Mouse (Mus musculus) stomach, postnatal 0 days (tissue): ENCODE measurements around the gene Exd2. TPM values are rescaled to one million over a fixed set of nuclear protein-coding genes. Genes with fewer than 3 reads are reported as not detected.
A peak's percentile ranks its signal among the peaks of the same experiment; 100 is the strongest.

Experiments
- ATAC-seq: fragments of 200-750 bp; cut with Nextera tagmentation; 2 replicates; pipeline ENCODE4 v1.8.0; 2017; ENCODE audit not compliant: low FRiP score, low TSS enrichment
- DNase-seq: peaks from one replicate; pipeline ENCODE4 v3.0.0-alpha.2; 2016; ENCODE audit warnings: low spot score
- H3K27ac ChIP-seq: fragments of 300-500 bp; sonication (generic); replicated peaks from 2 replicates; pipeline ENCODE4 v1.5.1; 2014; ENCODE audit warnings: mild to moderate bottlenecking, control low read depth
- H3K27me3 ChIP-seq: fragments of 300-500 bp; sonication (generic); 2 replicates; pipeline ENCODE4 v1.6.1; 2014; ENCODE audit warnings: low read length; ENCODE audit not compliant: control insufficient read depth, insufficient read depth
- H3K36me3 ChIP-seq: fragments of 300-500 bp; sonication (generic); 2 replicates; pipeline ENCODE4 v1.6.1; 2014; ENCODE audit warnings: low read length, mixed read lengths; ENCODE audit not compliant: control insufficient read depth, insufficient read depth
- H3K4me1 ChIP-seq: fragments of 300-500 bp; sonication (generic); replicated peaks from 2 replicates; pipeline ENCODE4 v1.6.1; 2014; ENCODE audit warnings: antibody characterized with exemption; ENCODE audit not compliant: control insufficient read depth, insufficient read depth
- H3K4me2 ChIP-seq: fragments of 300-500 bp; sonication (generic); replicated peaks from 2 replicates; pipeline ENCODE4 v1.6.1; 2014; ENCODE audit warnings: low read depth, mild to moderate bottlenecking, control low read depth, moderate library complexity
- H3K4me3 ChIP-seq: fragments of 300-500 bp; sonication (generic); 2 replicates; pipeline ENCODE4 v1.5.1; 2014; ENCODE audit warnings: low read depth, low read length, control low read depth
- H3K9ac ChIP-seq: fragments of 300-500 bp; sonication (generic); 2 replicates; pipeline ENCODE4 v1.6.1; 2014; ENCODE audit warnings: mild to moderate bottlenecking, low read length, control low read depth, mixed read lengths
- H3K9me3 ChIP-seq: fragments of 300-500 bp; sonication (generic); 2 replicates; pipeline ENCODE4 v1.6.1; 2016; ENCODE audit warnings: low read length; ENCODE audit not compliant: control insufficient read depth
- CTCF ChIP-seq: IDR thresholded peaks from 2 replicates; pipeline ENCODE4 v1.5.1; 2016; ENCODE audit warnings: antibody characterized with exemption, low read depth, mild to moderate bottlenecking, moderate library complexity
- EP300 ChIP-seq: optimal IDR thresholded peaks from 2 replicates; pipeline ENCODE3; 2016; ENCODE audit warnings: antibody characterized with exemption
- WGBS: fragments of 180-500 bp; shearing (Covaris S2); extraction: QIAGEN DNeasy Blood & Tissue Kit; methylation state at CpG from one replicate; pipeline ENCODE4 v1.1.7; 2014; 5-methylcytosine and 5-hydroxymethylcytosine counted together
- polyA plus RNA-seq: library from polyadenylated mRNA; unstranded; fragments of >200 nt; fragmentation: Nextera tagmentation; extraction: Ambion mirVana; gene quantifications from 2 replicates; pipeline ENCODE4 v1.2.1, GENCODE M21; 2015

Gene Exd2
- polyA plus RNA-seq, 1 experiment from 2014 or later, result 9.0 TPM

GRCm38 (mm10) chr12:80504718-80505117, 41.8 kb downstream of the Exd2 start:
- H3K36me3 ChIP-seq, result 0 out of 2 replicates have a peak, but pooled peaks cover 2% of the 10 kb centered on the region
- 63% methylated on average over 5 of the region's 5 CpGs for WGBS
- no peaks in the 10 kb centered on the region for H3K27me3 ChIP-seq
- no peak for TF ChIP-seq CTCF
- no peak for TF ChIP-seq EP300
- H3K4me3 ChIP-seq, result no peak overlapping the region
- ATAC-seq (peak; percentile 63; the same call in 1 of the 2 replicates), DNase-seq (no peak)
- no peak overlapping the region for H3K9ac ChIP-seq
- H3K9me3 ChIP-seq, result no peaks in the 10 kb centered on the region
- no peaks in the 10 kb centered on the region for H3K4me1 ChIP-seq
- H3K4me2 ChIP-seq, result no peak overlapping the region
- H3K27ac ChIP-seq, result no peak overlapping the region

GRCm38 (mm10) chr12:80507041-80507745, 44.3 kb downstream of the Exd2 start:
- H3K9ac ChIP-seq, result no peak overlapping the region
- no peak for TF ChIP-seq EP300
- 0 out of 2 replicates have a peak, but pooled peaks have one; percentile 3 for TF ChIP-seq CTCF
- no peaks in the 10 kb centered on the region for H3K9me3 ChIP-seq
- no peaks in the 10 kb centered on the region for H3K4me1 ChIP-seq
- no peaks in the 10 kb centered on the region for H3K27me3 ChIP-seq
- H3K4me3 ChIP-seq, result no peak overlapping the region
- no peak overlapping the region for H3K4me2 ChIP-seq
- 51% methylated on average over 14 of the region's 14 CpGs for WGBS
- H3K36me3 ChIP-seq, result no peaks in the 10 kb centered on the region
- DNase-seq (no peak), ATAC-seq (no peak)
- no peak overlapping the region for H3K27ac ChIP-seq

GRCm38 (mm10) chr12:80517977-80518376, 55.1 kb downstream of the Exd2 start, which contains the start of gene Galnt16:
Gene Galnt16 (plus strand): TSS chr12:80518277.
- Histone ChIP-seq H3K4me1 (no peaks in the 10 kb centered on the region), H3K4me3 (peak within 1 kb of the TSS; percentile 59), H3K4me2 (peak within 1 kb of the TSS; percentile 82), H3K27me3 (peaks cover 6% of the 10 kb centered on the region; the same call in 1 of the 2 replicates), H3K36me3 (no peaks in the 10 kb centered on the region), H3K27ac (no peak within 1 kb of the TSS), H3K9ac (peak within 1 kb of the TSS; percentile 58), H3K9me3 (no peaks in the 10 kb centered on the region)
- WGBS, result 16% methylated on average over 14 of the region's 14 CpGs
- TF ChIP-seq EP300, result no peak
- no peak for TF ChIP-seq CTCF
- no peak for ATAC-seq
- no peak for DNase-seq

- H3K9me3 ChIP-seq, result no peaks in the 10 kb centered on the region
- no peaks in the 10 kb centered on the region for H3K4me1 ChIP-seq
- H3K36me3 ChIP-seq, result no peaks in the 10 kb centered on the region
- TF ChIP-seq CTCF (peak; percentile 21), EP300 (no peak)
- H3K9ac ChIP-seq, result peak overlapping the region; percentile 23
- DNase-seq (no peak), ATAC-seq (no peak)
- under 1% methylated on average over 25 of the region's 25 CpGs for WGBS
- H3K27ac ChIP-seq, result no peak overlapping the region
- H3K4me3 ChIP-seq, result peak overlapping the region; percentile 59
- peaks cover 6% of the 10 kb centered on the region; the same call in 1 of the 2 replicates for H3K27me3 ChIP-seq
- peak overlapping the region; percentile 82 for H3K4me2 ChIP-seq
Observed at GRCm38 (mm10) chr12:80518393-80518756, 55.5 kb downstream of the Exd2 start.

- Histone ChIP-seq H3K4me3 (peak overlapping the region; percentile 59), H3K9ac (peak overlapping the region; percentile 58), H3K27ac (no peak overlapping the region), H3K27me3 (peaks cover 6% of the 10 kb centered on the region; the same call in 1 of the 2 replicates), H3K4me1 (no peaks in the 10 kb centered on the region), H3K36me3 (no peaks in the 10 kb centered on the region), H3K4me2 (peak overlapping the region; percentile 82), H3K9me3 (no peaks in the 10 kb centered on the region)
- under 1% methylated on average over 83 of the region's 90 CpGs for WGBS
- peak; percentile 33 for DNase-seq
- ATAC-seq, result no peak; the same call in 1 of the 2 replicates
- no peak for TF ChIP-seq CTCF
- no peak for TF ChIP-seq EP300
Observed at GRCm38 (mm10) chr12:80518757-80519620, 56.1 kb downstream of the Exd2 start.
